Mouse (Mus musculus): ENCODE results near the gene Lpp. TPM values are rescaled to one million over a fixed set of nuclear protein-coding genes. Genes with fewer than 3 reads are reported as not detected.

The Lpp gene
- polyA plus RNA-seq, 1 experiment from 2014 or later = 11.9 TPM

GRCm38 (mm10) chr16:24960901-24961806, 567.8 kb downstream of the Lpp start:
- no peak for ATAC-seq (ENCODE audit: low FRiP score)
- H3K36me3 ChIP-seq = no peaks in the 10 kb centered on the region

GRCm38 (mm10) chr16:24964311-24964710, 571.0 kb downstream of the Lpp start:
- H3K27me3 ChIP-seq = no peaks in the 10 kb centered on the region
- 89% methylated on average over 1 of the region's 1 CpGs for WGBS
- H3K9ac ChIP-seq = no peak overlapping the region
- no peaks in the 10 kb centered on the region for H3K9me3 ChIP-seq
- H3K27ac ChIP-seq = no peak overlapping the region
- H3K4me3 ChIP-seq = no peak overlapping the region
- no peaks in the 10 kb centered on the region for H3K36me3 ChIP-seq
- ATAC-seq (ENCODE audit: low FRiP score) = no peak
- H3K4me1 ChIP-seq (replicated peaks) = no peaks in the 10 kb centered on the region
- H3K4me2 ChIP-seq = no peak overlapping the region

More at GRCm38 (mm10) chr16:24960901-24961806, 567.8 kb downstream of the Lpp start:
- no peak overlapping the region for H3K27ac ChIP-seq
- H3K4me2 ChIP-seq = no peak overlapping the region
- H3K4me1 ChIP-seq (replicated peaks) = no peaks in the 10 kb centered on the region
- 79% methylated on average over 10 of the region's 10 CpGs for WGBS
- no peak overlapping the region for H3K9ac ChIP-seq
- H3K9me3 ChIP-seq = no peaks in the 10 kb centered on the region
- no peaks in the 10 kb centered on the region for H3K27me3 ChIP-seq
- no peak overlapping the region for H3K4me3 ChIP-seq

GRCm38 (mm10) chr16:24965091-24965490, 571.8 kb downstream of the Lpp start:
- H3K27ac ChIP-seq = no peak overlapping the region
- no peaks in the 10 kb centered on the region for H3K27me3 ChIP-seq
- no peaks in the 10 kb centered on the region for H3K9me3 ChIP-seq
- H3K36me3 ChIP-seq = no peaks in the 10 kb centered on the region
- H3K4me1 ChIP-seq (replicated peaks) = no peaks in the 10 kb centered on the region
- 83% methylated on average over 4 of the region's 4 CpGs for WGBS
- H3K4me2 ChIP-seq = no peak overlapping the region
- no peak overlapping the region for H3K9ac ChIP-seq
- no peak for ATAC-seq (ENCODE audit: low FRiP score)
- no peak overlapping the region for H3K4me3 ChIP-seq

- WGBS = 92% methylated on average over 9 of the region's 9 CpGs
- Histone ChIP-seq H3K27me3 (no peaks in the 10 kb centered on the region), H3K4me2 (no peak overlapping the region), H3K4me1 (replicated peaks) (no peaks in the 10 kb centered on the region), H3K4me3 (no peak overlapping the region), H3K9me3 (no peaks in the 10 kb centered on the region), H3K27ac (no peak overlapping the region), H3K36me3 (no peaks in the 10 kb centered on the region), H3K9ac (no peak overlapping the region)
- ATAC-seq (ENCODE audit: low FRiP score) = no peak
These were observed 573.2 kb downstream of the Lpp start for GRCm38 (mm10) chr16:24966460-24966859.

- no peak overlapping the region for H3K27ac ChIP-seq
- WGBS = 80% methylated on average over 5 of the region's 5 CpGs
- no peak overlapping the region for H3K4me3 ChIP-seq
- H3K4me2 ChIP-seq = no peak overlapping the region
- ATAC-seq (ENCODE audit: low FRiP score) = no peak
- H3K9me3 ChIP-seq = no peaks in the 10 kb centered on the region
- H3K9ac ChIP-seq = no peak overlapping the region
- no peaks in the 10 kb centered on the region for H3K27me3 ChIP-seq
- peaks cover 5% of the 10 kb centered on the region; the same call in 1 of the 2 replicates for H3K36me3 ChIP-seq
- no peaks in the 10 kb centered on the region for H3K4me1 ChIP-seq (replicated peaks)
These were observed 579.8 kb downstream of the Lpp start for GRCm38 (mm10) chr16:24973009-24973631.

GRCm38 (mm10) chr16:24977771-24978170, 584.5 kb downstream of the Lpp start:
- H3K4me2 ChIP-seq = no peak overlapping the region
- no peak overlapping the region for H3K27ac ChIP-seq
- no peaks in the 10 kb centered on the region for H3K4me1 ChIP-seq (replicated peaks)
- 73% methylated on average over 1 of the region's 1 CpGs for WGBS
- ATAC-seq (ENCODE audit: low FRiP score) = no peak
- H3K4me3 ChIP-seq = no peak overlapping the region
- H3K9ac ChIP-seq = no peak overlapping the region
- H3K27me3 ChIP-seq = no peaks in the 10 kb centered on the region
- H3K36me3 ChIP-seq = no peaks in the 10 kb centered on the region
- no peaks in the 10 kb centered on the region for H3K9me3 ChIP-seq

- Histone ChIP-seq H3K4me2 (no peak overlapping the region), H3K4me3 (no peak overlapping the region), H3K9ac (no peak overlapping the region), H3K9me3 (no peaks in the 10 kb centered on the region), H3K27me3 (no peaks in the 10 kb centered on the region), H3K27ac (no peak overlapping the region), H3K4me1 (replicated peaks) (no peaks in the 10 kb centered on the region), H3K36me3 (no peaks in the 10 kb centered on the region)
- WGBS = 37% methylated on average over 1 of the region's 1 CpGs
- ATAC-seq (ENCODE audit: low FRiP score) = no peak
These were observed 584.9 kb downstream of the Lpp start for GRCm38 (mm10) chr16:24978226-24978625.

GRCm38 (mm10) chr16:24979391-24979790, 586.1 kb downstream of the Lpp start:
- Histone ChIP-seq H3K4me3 (no peak overlapping the region), H3K27me3 (no peaks in the 10 kb centered on the region), H3K36me3 (no peaks in the 10 kb centered on the region), H3K4me2 (no peak overlapping the region), H3K27ac (no peak overlapping the region), H3K4me1 (replicated peaks) (no peaks in the 10 kb centered on the region), H3K9me3 (no peaks in the 10 kb centered on the region), H3K9ac (no peak overlapping the region)
- ATAC-seq (ENCODE audit: low FRiP score) = no peak
- WGBS = 95% methylated on average over 4 of the region's 4 CpGs

- no peak for ATAC-seq (ENCODE audit: low FRiP score)
- H3K27me3 ChIP-seq = no peaks in the 10 kb centered on the region
- H3K9me3 ChIP-seq = no peaks in the 10 kb centered on the region
- H3K36me3 ChIP-seq = no peaks in the 10 kb centered on the region
- WGBS = 82% methylated on average over 4 of the region's 4 CpGs
- H3K4me2 ChIP-seq = no peak overlapping the region
- H3K4me1 ChIP-seq (replicated peaks) = no peaks in the 10 kb centered on the region
- H3K27ac ChIP-seq = no peak overlapping the region
- H3K9ac ChIP-seq = no peak overlapping the region
- H3K4me3 ChIP-seq = no peak overlapping the region
These were observed 589.5 kb downstream of the Lpp start for GRCm38 (mm10) chr16:24982828-24983227.

- no peak for ATAC-seq (ENCODE audit: low FRiP score)
- no peaks in the 10 kb centered on the region for H3K27me3 ChIP-seq
- no peaks in the 10 kb centered on the region for H3K36me3 ChIP-seq
- no peaks in the 10 kb centered on the region for H3K4me1 ChIP-seq (replicated peaks)
- no peaks in the 10 kb centered on the region for H3K9me3 ChIP-seq
- no peak overlapping the region for H3K4me3 ChIP-seq
- H3K4me2 ChIP-seq = no peak overlapping the region
- H3K27ac ChIP-seq = no peak overlapping the region
- H3K9ac ChIP-seq = no peak overlapping the region
- WGBS = 92% methylated on average over 11 of the region's 11 CpGs
These were observed 597.0 kb downstream of the Lpp start for GRCm38 (mm10) chr16:24990331-24990730.

- Histone ChIP-seq H3K4me2 (no peak overlapping the region), H3K9me3 (no peaks in the 10 kb centered on the region), H3K36me3 (no peaks in the 10 kb centered on the region), H3K27me3 (no peaks in the 10 kb centered on the region), H3K9ac (no peak overlapping the region), H3K4me1 (replicated peaks) (no peaks in the 10 kb centered on the region), H3K4me3 (no peak overlapping the region), H3K27ac (no peak overlapping the region)
- 86% methylated on average over 10 of the region's 10 CpGs for WGBS
- no peak for ATAC-seq (ENCODE audit: low FRiP score)
These were observed 597.8 kb downstream of the Lpp start for GRCm38 (mm10) chr16:24991059-24991541.

GRCm38 (mm10) chr16:24991995-24992394, 598.7 kb downstream of the Lpp start:
- no peak overlapping the region for H3K4me3 ChIP-seq
- H3K9ac ChIP-seq = no peak overlapping the region
- H3K27ac ChIP-seq = no peak overlapping the region
- H3K27me3 ChIP-seq = no peaks in the 10 kb centered on the region
- H3K4me1 ChIP-seq (replicated peaks) = no peaks in the 10 kb centered on the region
- WGBS = 83% methylated on average over 3 of the region's 3 CpGs
- ATAC-seq (ENCODE audit: low FRiP score) = no peak
- H3K4me2 ChIP-seq = no peak overlapping the region
- no peaks in the 10 kb centered on the region for H3K9me3 ChIP-seq
- H3K36me3 ChIP-seq = no peaks in the 10 kb centered on the region
